Mouse (Mus musculus): ENCODE data around the gene Ubl7. TPM values are rescaled to one million over a fixed set of nuclear protein-coding genes. Genes with fewer than 3 reads are reported as not detected.
"Not testable (repeated sequence)": the region's sequence is repeated elsewhere in the genome, so short reads cannot be mapped to it uniquely, and the experiment has no call there.

The Ubl7 gene
- total RNA-seq, 1 experiment = 21.2 TPM

GRCm38 (mm10) chr9:57874134-57874533, 36.6 kb upstream of the Ubl7 start:
- Histone ChIP-seq H3K9me3 (ENCODE audit: control insufficient read depth, insufficient read depth, low read depth, low read length) (no peaks in the 10 kb centered on the region), H3K27ac (ENCODE audit: insufficient read depth, low read depth, low read length, poor library complexity, severe bottlenecking) (no peak overlapping the region), H3K36me3 (ENCODE audit: control insufficient read depth, insufficient read depth, low read length, poor library complexity, severe bottlenecking) (no peaks in the 10 kb centered on the region), H3K4me1 (ENCODE audit: control insufficient read depth in 2 of 2, insufficient read depth in 2 of 2, low read length in 2 of 2, poor library complexity in 1 of 2) (no peaks in the 10 kb centered on the region), H3K9ac (ENCODE audit: insufficient read depth, low read depth, low read length, poor library complexity, severe bottlenecking) (no peak overlapping the region), H3K4me3 (ENCODE audit: insufficient read depth in 1 of 2, low read depth in 1 of 2, low read length in 2 of 2, poor library complexity in 1 of 2, severe bottlenecking in 1 of 2) (no peak overlapping the region)
- in situ Hi-C loops (cut with MboI; ENCODE audit: low sequenced_read_pairs in 2 of 2, unreplicated experiment in 2 of 2) = loop anchor here in 1 of 2 experiments (25.0 kb wide), 1 partner anchor 338 kb away; the partner anchor contains the start of genes Islr and Islr2
- TF ChIP-seq HCFC1 (IDR thresholded peaks at IDR 0.05; ENCODE audit: borderline replicate concordance, insufficient read depth, low read length) = no peak
- TF ChIP-seq CHD2 (IDR thresholded peaks at IDR 0.05; ENCODE audit: low read depth, low read length) = no peak
- TF ChIP-seq ZC3H11A (IDR thresholded peaks at IDR 0.05; ENCODE audit: borderline replicate concordance, low read depth, low read length) = no peak
- TF ChIP-seq ZNF384 (IDR thresholded peaks at IDR 0.05; ENCODE audit: low read depth, low read length) = no peak
- TF ChIP-seq MAFK (IDR thresholded peaks at IDR 0.05; ENCODE audit: insufficient read depth, low read depth, low read length) = no peak
- no peak for DNase-seq (ENCODE audit: low read depth, low spot score)

- DNase-seq (ENCODE audit: low read depth, low spot score) = no peak
- H3K4me1 ChIP-seq (ENCODE audit: control insufficient read depth in 2 of 2, insufficient read depth in 2 of 2, low read length in 2 of 2, poor library complexity in 1 of 2) = no peaks in the 10 kb centered on the region
- no peak overlapping the region for H3K27ac ChIP-seq (ENCODE audit: insufficient read depth, low read depth, low read length, poor library complexity, severe bottlenecking)
- in situ Hi-C loops (cut with MboI; ENCODE audit: low sequenced_read_pairs in 2 of 2, unreplicated experiment in 2 of 2) = loop anchor here in 1 of 2 experiments (25.0 kb wide), 1 partner anchor 337 kb away; the partner anchor contains the start of genes Islr and Islr2
- H3K9me3 ChIP-seq (ENCODE audit: control insufficient read depth, insufficient read depth, low read depth, low read length) = no peaks in the 10 kb centered on the region
- no peak overlapping the region for H3K9ac ChIP-seq (ENCODE audit: insufficient read depth, low read depth, low read length, poor library complexity, severe bottlenecking)
- no peak for TF ChIP-seq ZNF384 (IDR thresholded peaks at IDR 0.05; ENCODE audit: low read depth, low read length)
- no peak for TF ChIP-seq HCFC1 (IDR thresholded peaks at IDR 0.05; ENCODE audit: borderline replicate concordance, insufficient read depth, low read length)
- TF ChIP-seq CHD2 (IDR thresholded peaks at IDR 0.05; ENCODE audit: low read depth, low read length) = no peak
- no peaks in the 10 kb centered on the region for H3K36me3 ChIP-seq (ENCODE audit: control insufficient read depth, insufficient read depth, low read length, poor library complexity, severe bottlenecking)
- H3K4me3 ChIP-seq (ENCODE audit: insufficient read depth in 1 of 2, low read depth in 1 of 2, low read length in 2 of 2, poor library complexity in 1 of 2, severe bottlenecking in 1 of 2) = no peak overlapping the region
Measured at GRCm38 (mm10) chr9:57874994-57875393, 35.8 kb upstream of the Ubl7 start.

- in situ Hi-C loops (cut with MboI; ENCODE audit: low sequenced_read_pairs in 2 of 2, unreplicated experiment in 2 of 2) = no loop called here
- peaks cover 0 to 2% of the 10 kb centered on the region in 2 experiments; a peak in 2 of 4 replicates for H3K4me1 ChIP-seq (ENCODE audit: control insufficient read depth in 2 of 2, insufficient read depth in 2 of 2, low read length in 2 of 2, poor library complexity in 1 of 2)
- TF ChIP-seq MAFK (IDR thresholded peaks at IDR 0.05; ENCODE audit: insufficient read depth, low read depth, low read length) (no peak), CHD2 (IDR thresholded peaks at IDR 0.05; ENCODE audit: low read depth, low read length) (no peak), HCFC1 (IDR thresholded peaks at IDR 0.05; ENCODE audit: borderline replicate concordance, insufficient read depth, low read length) (no peak), ZC3H11A (IDR thresholded peaks at IDR 0.05; ENCODE audit: borderline replicate concordance, low read depth, low read length) (no peak), ZNF384 (IDR thresholded peaks at IDR 0.05; ENCODE audit: low read depth, low read length) (no peak)
- no peak for DNase-seq (ENCODE audit: low read depth, low spot score)
- H3K9me3 ChIP-seq (ENCODE audit: control insufficient read depth, insufficient read depth, low read depth, low read length) = no peaks in the 10 kb centered on the region
- no peak overlapping the region for H3K9ac ChIP-seq (ENCODE audit: insufficient read depth, low read depth, low read length, poor library complexity, severe bottlenecking)
- H3K4me3 ChIP-seq (ENCODE audit: insufficient read depth in 1 of 2, low read depth in 1 of 2, low read length in 2 of 2, poor library complexity in 1 of 2, severe bottlenecking in 1 of 2) = no peak overlapping the region
- H3K36me3 ChIP-seq (ENCODE audit: control insufficient read depth, insufficient read depth, low read length, poor library complexity, severe bottlenecking) = no peaks in the 10 kb centered on the region
- H3K27ac ChIP-seq (ENCODE audit: insufficient read depth, low read depth, low read length, poor library complexity, severe bottlenecking) = no peak overlapping the region
Measured at GRCm38 (mm10) chr9:57879213-57879612, 31.6 kb upstream of the Ubl7 start.

- no peak overlapping the region for H3K27ac ChIP-seq (ENCODE audit: insufficient read depth, low read depth, low read length, poor library complexity, severe bottlenecking)
- no peak for TF ChIP-seq HCFC1 (IDR thresholded peaks at IDR 0.05; ENCODE audit: borderline replicate concordance, insufficient read depth, low read length)
- TF ChIP-seq ZC3H11A (IDR thresholded peaks at IDR 0.05; ENCODE audit: borderline replicate concordance, low read depth, low read length) = no peak
- TF ChIP-seq CHD2 (IDR thresholded peaks at IDR 0.05; ENCODE audit: low read depth, low read length) = no peak
- no peak for TF ChIP-seq ZNF384 (IDR thresholded peaks at IDR 0.05; ENCODE audit: low read depth, low read length)
- TF ChIP-seq MAFK (IDR thresholded peaks at IDR 0.05; ENCODE audit: insufficient read depth, low read depth, low read length) = no peak
- H3K4me3 ChIP-seq (ENCODE audit: insufficient read depth in 1 of 2, low read depth in 1 of 2, low read length in 2 of 2, poor library complexity in 1 of 2, severe bottlenecking in 1 of 2) = no peak overlapping the region
- H3K36me3 ChIP-seq (ENCODE audit: control insufficient read depth, insufficient read depth, low read length, poor library complexity, severe bottlenecking) = no peaks in the 10 kb centered on the region
- H3K9ac ChIP-seq (ENCODE audit: insufficient read depth, low read depth, low read length, poor library complexity, severe bottlenecking) = no peak overlapping the region
- in situ Hi-C loops (cut with MboI; ENCODE audit: low sequenced_read_pairs in 2 of 2, unreplicated experiment in 2 of 2) = no loop called here
- no peak for DNase-seq (ENCODE audit: low read depth, low spot score)
- peaks cover 0 to 2% of the 10 kb centered on the region in 2 experiments; a peak in 2 of 4 replicates for H3K4me1 ChIP-seq (ENCODE audit: control insufficient read depth in 2 of 2, insufficient read depth in 2 of 2, low read length in 2 of 2, poor library complexity in 1 of 2)
- no peaks in the 10 kb centered on the region for H3K9me3 ChIP-seq (ENCODE audit: control insufficient read depth, insufficient read depth, low read depth, low read length)
Measured at GRCm38 (mm10) chr9:57880278-57880677, 30.5 kb upstream of the Ubl7 start.

- H3K9ac ChIP-seq (ENCODE audit: insufficient read depth, low read depth, low read length, poor library complexity, severe bottlenecking); H3K9me3 ChIP-seq (ENCODE audit: control insufficient read depth, insufficient read depth, low read depth, low read length); H3K4me3 ChIP-seq (ENCODE audit: insufficient read depth in 1 of 2, low read depth in 1 of 2, low read length in 2 of 2, poor library complexity in 1 of 2, severe bottlenecking in 1 of 2); H3K27ac ChIP-seq (ENCODE audit: insufficient read depth, low read depth, low read length, poor library complexity, severe bottlenecking); H3K36me3 ChIP-seq (ENCODE audit: control insufficient read depth, insufficient read depth, low read length, poor library complexity, severe bottlenecking); DNase-seq (ENCODE audit: low read depth, low spot score); H3K4me1 ChIP-seq (ENCODE audit: control insufficient read depth in 2 of 2, insufficient read depth in 2 of 2, low read length in 2 of 2, poor library complexity in 1 of 2); in situ Hi-C loops (cut with MboI; ENCODE audit: low sequenced_read_pairs in 2 of 2, unreplicated experiment in 2 of 2): not testable (repeated sequence)
Measured at GRCm38 (mm10) chr9:57881781-57882180, 29.0 kb upstream of the Ubl7 start.
